Mouse (Mus musculus): ENCODE data around the gene Mroh8. TPM values are rescaled to one million over a fixed set of nuclear protein-coding genes. Genes with fewer than 3 reads are reported as not detected.
A peak's percentile ranks its signal among the peaks of the same experiment; 100 is the strongest.
"Not testable (repeated sequence)": the region's sequence is repeated elsewhere in the genome, so short reads cannot be mapped to it uniquely, and the experiment has no call there.

The Mroh8 gene
- polyA plus RNA-seq, 1 experiment, result 1.3 TPM

- DNase-seq, result no peak
- Histone ChIP-seq H3K27ac (ENCODE audit: insufficient read depth, low read length) (0 out of 2 replicates have a peak overlapping the region, but pooled peaks have one; percentile 96), H3K4me1 (ENCODE audit: control insufficient read depth, insufficient read depth, low read length) (no peaks in the 10 kb centered on the region), H3K27me3 (ENCODE audit: control insufficient read depth, insufficient read depth, low read length) (no peaks in the 10 kb centered on the region), H3K4me3 (replicated peaks; ENCODE audit: insufficient read depth, low read depth, low read length) (peak overlapping the region; percentile 96)
- WGBS, result under 1% methylated on average over 49 of the region's 49 CpGs
- no peak for TF ChIP-seq POLR2A (IDR thresholded peaks at IDR 0.05; ENCODE audit: borderline replicate concordance, insufficient read depth, low read length)
- no peak for TF ChIP-seq CTCF (IDR thresholded peaks at IDR 0.05; ENCODE audit: borderline replicate concordance, insufficient read depth, low read depth, low read length)
These were observed 75.6 kb downstream of the Mroh8 start for GRCm38 (mm10) chr2:157203459-157204365.

- no peaks in the 10 kb centered on the region for H3K27me3 ChIP-seq (ENCODE audit: control insufficient read depth, insufficient read depth, low read length)
- H3K4me1 ChIP-seq (ENCODE audit: control insufficient read depth, insufficient read depth, low read length), result no peaks in the 10 kb centered on the region
- no peak overlapping the region for H3K27ac ChIP-seq (ENCODE audit: insufficient read depth, low read length)
- TF ChIP-seq CTCF (IDR thresholded peaks at IDR 0.05; ENCODE audit: borderline replicate concordance, insufficient read depth, low read depth, low read length) (no peak), POLR2A (IDR thresholded peaks at IDR 0.05; ENCODE audit: borderline replicate concordance, insufficient read depth, low read length) (no peak)
- H3K4me3 ChIP-seq (replicated peaks; ENCODE audit: insufficient read depth, low read depth, low read length), result no peak overlapping the region
- no peak for DNase-seq
These were observed 76.3 kb downstream of the Mroh8 start for GRCm38 (mm10) chr2:157203026-157203425.

GRCm38 (mm10) chr2:157202361-157202760, 77.0 kb downstream of the Mroh8 start:
- Histone ChIP-seq H3K4me3 (replicated peaks; ENCODE audit: insufficient read depth, low read depth, low read length) (no peak overlapping the region), H3K4me1 (ENCODE audit: control insufficient read depth, insufficient read depth, low read length) (no peaks in the 10 kb centered on the region), H3K27me3 (ENCODE audit: control insufficient read depth, insufficient read depth, low read length) (no peaks in the 10 kb centered on the region), H3K27ac (ENCODE audit: insufficient read depth, low read length) (no peak overlapping the region)
- TF ChIP-seq CTCF (IDR thresholded peaks at IDR 0.05; ENCODE audit: borderline replicate concordance, insufficient read depth, low read depth, low read length), result no peak
- TF ChIP-seq POLR2A (IDR thresholded peaks at IDR 0.05; ENCODE audit: borderline replicate concordance, insufficient read depth, low read length), result no peak
- no peak for DNase-seq
- 66% methylated on average over 6 of the region's 6 CpGs for WGBS

- Histone ChIP-seq H3K4me1 (ENCODE audit: control insufficient read depth, insufficient read depth, low read length) (no peaks in the 10 kb centered on the region), H3K4me3 (replicated peaks; ENCODE audit: insufficient read depth, low read depth, low read length) (no peak overlapping the region), H3K27ac (ENCODE audit: insufficient read depth, low read length) (no peak overlapping the region), H3K27me3 (ENCODE audit: control insufficient read depth, insufficient read depth, low read length) (no peaks in the 10 kb centered on the region)
- DNase-seq, result no peak
- 82% methylated on average over 6 of the region's 6 CpGs for WGBS
- no peak for TF ChIP-seq CTCF (IDR thresholded peaks at IDR 0.05; ENCODE audit: borderline replicate concordance, insufficient read depth, low read depth, low read length)
- no peak for TF ChIP-seq POLR2A (IDR thresholded peaks at IDR 0.05; ENCODE audit: borderline replicate concordance, insufficient read depth, low read length)
These were observed 78.1 kb downstream of the Mroh8 start for GRCm38 (mm10) chr2:157201081-157201830.

- WGBS, result 93% methylated on average over 11 of the region's 11 CpGs
- H3K27ac ChIP-seq (ENCODE audit: insufficient read depth, low read length); H3K27me3 ChIP-seq (ENCODE audit: control insufficient read depth, insufficient read depth, low read length); H3K4me1 ChIP-seq (ENCODE audit: control insufficient read depth, insufficient read depth, low read length); H3K4me3 ChIP-seq (replicated peaks; ENCODE audit: insufficient read depth, low read depth, low read length); DNase-seq: not testable (repeated sequence)
These were observed 80.9 kb downstream of the Mroh8 start for GRCm38 (mm10) chr2:157198405-157198804.

GRCm38 (mm10) chr2:157190651-157191050, 88.7 kb downstream of the Mroh8 start:
- DNase-seq, result no peak
- Histone ChIP-seq H3K4me3 (replicated peaks; ENCODE audit: insufficient read depth, low read depth, low read length) (no peak overlapping the region), H3K27ac (ENCODE audit: insufficient read depth, low read length) (no peak overlapping the region), H3K4me1 (ENCODE audit: control insufficient read depth, insufficient read depth, low read length) (no peaks in the 10 kb centered on the region), H3K27me3 (ENCODE audit: control insufficient read depth, insufficient read depth, low read length) (no peaks in the 10 kb centered on the region)
- TF ChIP-seq POLR2A (IDR thresholded peaks at IDR 0.05; ENCODE audit: borderline replicate concordance, insufficient read depth, low read length) (no peak), CTCF (IDR thresholded peaks at IDR 0.05; ENCODE audit: borderline replicate concordance, insufficient read depth, low read depth, low read length) (no peak)
- WGBS, result 95% methylated on average over 4 of the region's 4 CpGs

GRCm38 (mm10) chr2:157187223-157187622, 92.1 kb downstream of the Mroh8 start:
- no peak for DNase-seq
- TF ChIP-seq POLR2A (IDR thresholded peaks at IDR 0.05; ENCODE audit: borderline replicate concordance, insufficient read depth, low read length), result no peak
- TF ChIP-seq CTCF (IDR thresholded peaks at IDR 0.05; ENCODE audit: borderline replicate concordance, insufficient read depth, low read depth, low read length), result no peak
- Histone ChIP-seq H3K27me3 (ENCODE audit: control insufficient read depth, insufficient read depth, low read length) (no peaks in the 10 kb centered on the region), H3K27ac (ENCODE audit: insufficient read depth, low read length) (no peak overlapping the region), H3K4me3 (replicated peaks; ENCODE audit: insufficient read depth, low read depth, low read length) (no peak overlapping the region), H3K4me1 (ENCODE audit: control insufficient read depth, insufficient read depth, low read length) (no peaks in the 10 kb centered on the region)
- WGBS, result 83% methylated on average over 4 of the region's 4 CpGs

- H3K27me3 ChIP-seq (ENCODE audit: control insufficient read depth, insufficient read depth, low read length), result no peaks in the 10 kb centered on the region
- no peak for DNase-seq
- TF ChIP-seq POLR2A (IDR thresholded peaks at IDR 0.05; ENCODE audit: borderline replicate concordance, insufficient read depth, low read length) (no peak), CTCF (IDR thresholded peaks at IDR 0.05; ENCODE audit: borderline replicate concordance, insufficient read depth, low read depth, low read length) (no peak)
- no peak overlapping the region for H3K27ac ChIP-seq (ENCODE audit: insufficient read depth, low read length)
- H3K4me1 ChIP-seq (ENCODE audit: control insufficient read depth, insufficient read depth, low read length), result no peaks in the 10 kb centered on the region
- WGBS, result 69% methylated on average over 5 of the region's 5 CpGs
- no peak overlapping the region for H3K4me3 ChIP-seq (replicated peaks; ENCODE audit: insufficient read depth, low read depth, low read length)
These were observed 92.8 kb downstream of the Mroh8 start for GRCm38 (mm10) chr2:157186504-157186903.
